Mouse (Mus musculus): ENCODE data around the gene Rfc4. TPM values are rescaled to one million over a fixed set of nuclear protein-coding genes. Genes with fewer than 3 reads are reported as not detected.
A peak's percentile ranks its signal among the peaks of the same experiment; 100 is the strongest.
"Not testable (repeated sequence)": the region's sequence is repeated elsewhere in the genome, so short reads cannot be mapped to it uniquely, and the experiment has no call there.

The Rfc4 gene
- polyA plus RNA-seq, 1 experiment from 2014 or later = 76.2 TPM

- Histone ChIP-seq H3K9me3 (no peaks in the 10 kb centered on the region), H3K4me2 (replicated peaks) (peak overlapping the region; percentile 96), H3K4me1 (replicated peaks) (peaks cover 48% of the 10 kb centered on the region), H3K27ac (peak overlapping the region; percentile 96), H3K4me3 (replicated peaks) (peak overlapping the region; percentile 81), H3K27me3 (no peaks in the 10 kb centered on the region), H3K36me3 (peaks cover 46% of the 10 kb centered on the region), H3K9ac (replicated peaks) (peak overlapping the region; percentile 98)
- peak; percentile 94 for ATAC-seq
- under 1% methylated on average over 52 of the region's 52 CpGs for WGBS
These were observed 19.4 kb downstream of the Rfc4 start for GRCm38 (mm10) chr16:23107946-23108759.

DNA sequence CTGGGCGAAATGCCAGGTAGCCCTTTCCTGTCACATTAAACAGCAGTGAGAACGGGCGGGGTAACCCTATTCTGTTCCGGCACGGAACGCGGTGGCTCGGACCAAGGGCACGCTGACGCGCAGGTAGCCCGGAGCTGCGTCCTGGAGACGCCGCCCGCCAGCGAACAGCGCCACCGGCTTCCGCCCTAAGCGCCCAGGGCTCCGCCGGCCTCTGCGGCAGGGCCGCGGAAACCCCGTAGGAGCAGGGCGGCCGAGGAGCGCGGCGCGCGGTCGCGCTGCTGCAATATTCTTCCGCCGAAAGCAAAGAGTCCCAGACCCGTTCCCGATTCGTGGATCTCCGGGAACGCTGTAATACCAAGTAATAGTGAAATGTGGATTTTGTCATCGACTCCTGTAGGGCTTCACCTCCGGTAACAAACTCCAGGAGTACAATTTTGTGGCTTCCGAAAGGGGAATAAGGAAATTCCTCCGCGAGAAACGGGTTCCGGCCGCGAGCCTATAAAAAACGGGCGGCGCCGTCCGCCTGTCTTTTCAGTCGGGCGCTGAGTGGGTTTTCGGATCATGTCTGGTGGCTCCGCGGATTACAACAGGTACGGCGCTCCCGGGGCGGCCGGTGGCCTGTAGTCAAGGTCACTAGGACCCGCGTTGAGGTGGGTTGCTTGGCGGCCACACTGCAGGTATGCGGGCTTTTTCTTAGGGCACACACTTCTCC lies 20.1 kb downstream of the Rfc4 start, which contains the start of gene Eif4a2:
Gene Eif4a2, plus strand, starts transcription at position 214 of the 712 bp plus-strand sequence.
- Histone ChIP-seq H3K9me3 (no peaks in the 10 kb centered on the region), H3K4me2 (replicated peaks) (peak within 1 kb of the TSS; percentile 96), H3K36me3 (peaks cover 38% of the 10 kb centered on the region), H3K4me1 (replicated peaks) (peaks cover 43% of the 10 kb centered on the region), H3K27me3 (0 out of 2 replicates have a peak, but pooled peaks cover 6% of the 10 kb centered on the region), H3K9ac (replicated peaks) (peak within 1 kb of the TSS; percentile 98), H3K4me3 (replicated peaks) (peak within 1 kb of the TSS; percentile 81), H3K27ac (peak within 1 kb of the TSS; percentile 96)
- peak; percentile 93 for ATAC-seq
- under 1% methylated on average over 70 of the region's 71 CpGs for WGBS

GRCm38 (mm10) chr16:23106121-23106520 lies 21.4 kb downstream of the Rfc4 start:
- ATAC-seq = no peak
- H3K9ac ChIP-seq (replicated peaks) = no peak overlapping the region
- H3K4me3 ChIP-seq (replicated peaks) = no peak overlapping the region
- no peak overlapping the region for H3K4me2 ChIP-seq (replicated peaks)
- WGBS = 87% methylated on average over 7 of the region's 7 CpGs
- 0 out of 2 replicates have a peak, but pooled peaks cover 8% of the 10 kb centered on the region for H3K27me3 ChIP-seq
- no peaks in the 10 kb centered on the region for H3K9me3 ChIP-seq
- peaks cover 25% of the 10 kb centered on the region for H3K36me3 ChIP-seq
- H3K27ac ChIP-seq = no peak overlapping the region
- peaks cover 31% of the 10 kb centered on the region for H3K4me1 ChIP-seq (replicated peaks)

GRCm38 (mm10) chr16:23103841-23104240 lies 23.7 kb downstream of the Rfc4 start:
- no peak for ATAC-seq
- H3K4me3 ChIP-seq (replicated peaks) = no peak overlapping the region
- H3K9ac ChIP-seq (replicated peaks) = no peak overlapping the region
- no peak overlapping the region for H3K4me2 ChIP-seq (replicated peaks)
- no peak overlapping the region for H3K27ac ChIP-seq
- peaks cover 19% of the 10 kb centered on the region for H3K27me3 ChIP-seq
- H3K9me3 ChIP-seq = no peaks in the 10 kb centered on the region
- peaks cover 2% of the 10 kb centered on the region; the same call in 1 of the 2 replicates for H3K36me3 ChIP-seq
- peaks cover 23% of the 10 kb centered on the region for H3K4me1 ChIP-seq (replicated peaks)
- WGBS = 50% methylated on average over 2 of the region's 2 CpGs

DNA sequence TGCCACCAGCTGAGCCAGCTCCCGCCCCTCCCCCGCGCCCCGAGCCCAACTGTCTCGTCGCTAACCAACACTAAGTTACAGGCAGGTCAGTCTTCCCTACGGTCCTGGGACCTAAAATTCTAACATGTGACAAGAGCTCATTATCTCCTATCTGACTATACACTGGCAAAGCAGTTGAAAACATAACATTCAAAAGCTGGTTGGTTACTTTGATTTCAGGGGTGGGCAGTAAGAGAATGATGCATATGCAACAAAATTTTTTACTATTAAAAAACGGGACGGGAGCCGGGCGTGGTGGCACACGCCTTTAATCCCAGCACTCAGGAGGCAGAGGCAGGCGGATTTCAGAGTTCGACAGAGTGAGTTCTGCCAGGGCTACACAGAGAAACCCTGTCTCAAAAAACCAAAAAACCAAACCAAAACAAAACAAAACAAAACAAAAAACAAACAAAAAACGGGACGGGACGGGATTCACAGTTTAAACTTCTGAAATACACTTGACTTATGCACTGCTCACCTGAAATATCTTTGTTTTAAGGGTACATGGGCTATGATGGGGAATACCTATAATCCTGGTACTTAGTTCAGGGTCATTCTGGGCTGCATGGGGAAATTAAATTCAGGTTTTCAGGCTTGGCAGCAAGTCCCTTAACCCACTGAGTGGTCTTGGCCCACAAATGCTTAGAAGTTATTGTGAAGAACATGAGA lies 24.3 kb downstream of the Rfc4 start:
- no peak overlapping the region; the same call in 1 of the 2 replicates for H3K9ac ChIP-seq (replicated peaks)
- peak overlapping the region; percentile 7; the same call in 1 of the 2 replicates for H3K4me3 ChIP-seq (replicated peaks)
- H3K9me3 ChIP-seq = no peaks in the 10 kb centered on the region
- 49% methylated on average over 17 of the region's 17 CpGs for WGBS
- H3K27ac ChIP-seq = no peak overlapping the region
- H3K4me1 ChIP-seq (replicated peaks) = peaks cover 21% of the 10 kb centered on the region
- H3K4me2 ChIP-seq (replicated peaks) = peak overlapping the region; percentile 35
- peaks cover 19% of the 10 kb centered on the region for H3K27me3 ChIP-seq
- no peaks in the 10 kb centered on the region for H3K36me3 ChIP-seq
- no peak for ATAC-seq

- Histone ChIP-seq H3K9me3 (no peaks in the 10 kb centered on the region), H3K36me3 (no peaks in the 10 kb centered on the region), H3K4me3 (replicated peaks) (peak overlapping the region; percentile 7; the same call in 1 of the 2 replicates), H3K9ac (replicated peaks) (no peak overlapping the region; the same call in 1 of the 2 replicates), H3K4me2 (replicated peaks) (peak overlapping the region; percentile 35), H3K4me1 (replicated peaks) (peaks cover 21% of the 10 kb centered on the region), H3K27me3 (peaks cover 19% of the 10 kb centered on the region), H3K27ac (no peak overlapping the region)
- 17% methylated on average over 15 of the region's 15 CpGs for WGBS
- ATAC-seq = no peak
These were observed 25.0 kb downstream of the Rfc4 start for GRCm38 (mm10) chr16:23102340-23103037.

- 12% methylated on average over 10 of the region's 10 CpGs for WGBS
- H3K9ac ChIP-seq (replicated peaks) = peak overlapping the region; percentile 52; the same call in 1 of the 2 replicates
- no peak for ATAC-seq
- H3K4me1 ChIP-seq (replicated peaks) = peaks cover 18% of the 10 kb centered on the region
- peaks cover 19% of the 10 kb centered on the region for H3K27me3 ChIP-seq
- peak overlapping the region; percentile 39 for H3K4me3 ChIP-seq (replicated peaks)
- peak overlapping the region; percentile 57 for H3K4me2 ChIP-seq (replicated peaks)
- H3K27ac ChIP-seq = no peak overlapping the region
- no peaks in the 10 kb centered on the region for H3K36me3 ChIP-seq
- no peaks in the 10 kb centered on the region for H3K9me3 ChIP-seq
These were observed 26.9 kb downstream of the Rfc4 start for GRCm38 (mm10) chr16:23100613-23101012.

DNA sequence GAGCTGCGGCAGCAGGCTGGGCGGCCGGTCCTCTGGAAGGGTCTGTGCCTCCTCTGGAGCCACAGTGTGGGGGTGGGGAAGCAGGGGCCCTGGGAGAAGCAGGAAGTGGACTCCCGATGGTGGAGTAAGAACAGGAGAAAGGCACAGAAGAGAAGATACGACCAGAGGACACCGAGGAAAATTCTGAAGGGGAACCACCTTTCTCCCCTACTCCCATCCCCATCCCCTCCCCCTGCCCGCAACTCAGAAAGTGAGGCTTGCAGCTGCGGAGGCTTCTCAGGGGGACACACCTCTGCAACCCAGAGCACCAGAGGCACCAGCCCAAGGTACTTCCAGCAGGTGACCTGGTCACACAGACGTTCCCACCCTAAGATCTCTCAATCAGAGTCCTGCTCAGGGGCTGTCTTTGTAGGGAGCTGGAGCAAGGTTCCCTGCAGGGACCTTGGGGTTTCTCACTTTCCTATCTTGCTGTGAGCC lies 27.4 kb downstream of the Rfc4 start:
- H3K4me3 ChIP-seq (replicated peaks) = peak overlapping the region; percentile 39
- ATAC-seq = peak; percentile 76
- peak overlapping the region; percentile 52 for H3K9ac ChIP-seq (replicated peaks)
- H3K27ac ChIP-seq = no peak overlapping the region
- peaks cover 19% of the 10 kb centered on the region for H3K27me3 ChIP-seq
- H3K36me3 ChIP-seq = no peaks in the 10 kb centered on the region
- peaks cover 18% of the 10 kb centered on the region for H3K4me1 ChIP-seq (replicated peaks)
- H3K9me3 ChIP-seq = no peaks in the 10 kb centered on the region
- 0% methylated on average over 9 of the region's 9 CpGs for WGBS
- H3K4me2 ChIP-seq (replicated peaks) = peak overlapping the region; percentile 57

- H3K4me2 ChIP-seq (replicated peaks) = peak overlapping the region; percentile 57
- 2% methylated on average over 12 of the region's 12 CpGs for WGBS
- H3K4me3 ChIP-seq (replicated peaks) = peak overlapping the region; percentile 39
- H3K9ac ChIP-seq (replicated peaks) = peak overlapping the region; percentile 52
- H3K27me3 ChIP-seq = peaks cover 19% of the 10 kb centered on the region
- H3K27ac ChIP-seq = no peak overlapping the region
- no peak for ATAC-seq
- peaks cover 18% of the 10 kb centered on the region for H3K4me1 ChIP-seq (replicated peaks)
- no peaks in the 10 kb centered on the region for H3K9me3 ChIP-seq
- no peaks in the 10 kb centered on the region for H3K36me3 ChIP-seq
These were observed 27.9 kb downstream of the Rfc4 start for GRCm38 (mm10) chr16:23099632-23100031.

DNA sequence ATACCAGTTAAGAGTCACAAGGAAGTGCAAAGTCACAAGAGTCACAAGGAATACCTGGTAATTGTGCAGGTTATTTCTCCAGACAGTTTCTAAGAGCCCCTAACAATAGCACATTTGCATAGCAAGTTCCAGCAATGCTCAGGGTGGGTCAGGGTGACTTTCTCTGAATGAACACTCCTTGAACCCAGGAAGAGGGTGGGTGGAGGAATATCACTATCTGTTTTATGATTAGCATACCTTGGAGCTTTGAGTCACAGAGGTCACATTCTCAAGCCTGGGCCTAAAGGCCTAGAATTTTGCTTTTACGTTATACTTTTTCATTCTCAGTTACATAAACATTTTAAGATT lies 29.5 kb downstream of the Rfc4 start:
- 100% methylated on average over 1 of the region's 1 CpGs for WGBS
- not testable (repeated sequence) for H3K9ac ChIP-seq (replicated peaks); H3K4me2 ChIP-seq (replicated peaks); H3K27ac ChIP-seq; H3K36me3 ChIP-seq; ATAC-seq; H3K4me3 ChIP-seq (replicated peaks); H3K9me3 ChIP-seq
- Histone ChIP-seq H3K4me1 (replicated peaks) (peaks cover 18% of the 10 kb centered on the region), H3K27me3 (peaks cover 19% of the 10 kb centered on the region)
